Mouse (Mus musculus) testis, adult 2 months (tissue): Measurements from ENCODE around the gene Adgrg3.

Source experiments
- CTCF ChIP-seq: fragments of 200-500 bp; IDR thresholded peaks from 2 replicates; pipeline ENCODE4 v1.5.1; 2012; ENCODE audit warnings: low read depth, mild to moderate bottlenecking, inconsistent platforms, low read length, moderate library complexity; ENCODE audit not compliant: control insufficient read depth, insufficient read depth, insufficient replicate concordance
- POLR2A ChIP-seq: fragments of 200-500 bp; IDR thresholded peaks from 2 replicates; pipeline ENCODE4 v1.6.1; 2012; ENCODE audit warnings: low read depth, mild to moderate bottlenecking, inconsistent platforms, low read length, moderate library complexity; ENCODE audit not compliant: control insufficient read depth

DNA sequence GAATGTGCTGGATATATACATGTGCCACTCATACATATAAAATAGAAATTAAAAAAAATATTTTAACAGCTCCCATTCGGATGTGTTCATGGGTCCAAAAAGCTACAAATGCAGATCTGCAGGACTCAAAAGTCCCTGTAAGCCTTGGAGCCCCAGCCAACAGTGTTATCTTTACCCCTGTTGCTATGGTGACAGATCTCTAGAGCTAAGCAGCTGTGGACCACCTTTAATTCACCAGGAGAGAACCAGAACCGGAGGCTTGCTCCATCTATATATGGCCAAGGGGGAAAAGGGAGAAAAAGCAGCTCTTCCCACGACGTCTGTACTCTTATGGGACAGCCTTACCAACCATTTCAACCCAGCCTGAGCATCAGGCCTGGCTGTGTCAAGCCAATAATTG, 27.3 kb downstream of the Adgrg3 start:
- TF ChIP-seq POLR2A (no peak), CTCF (no peak)
